Mouse (Mus musculus) kidney, embryonic 16.5 days (tissue): ENCODE data around the gene Fhod1. TPM values are rescaled to one million over a fixed set of nuclear protein-coding genes. Genes with fewer than 3 reads are reported as not detected.

ENCODE experiments used
- ATAC-seq: fragments of 200-750 bp; cut with Nextera tagmentation; 2 replicates; pipeline ENCODE4 v1.8.0; 2017; ENCODE audit warnings: moderate TSS enrichment; ENCODE audit not compliant: low FRiP score, low TSS enrichment
- H3K27ac ChIP-seq: fragments of 300-500 bp; sonication (generic); 2 replicates; pipeline ENCODE4 v1.5.1; 2014; ENCODE audit warnings: low read length
- H3K27me3 ChIP-seq: fragments of 300-500 bp; sonication (generic); 2 replicates; pipeline ENCODE4 v1.6.1; 2014; ENCODE audit warnings: low read length, control low read depth, mixed read lengths; ENCODE audit not compliant: insufficient read depth
- H3K36me3 ChIP-seq: fragments of 300-500 bp; sonication (generic); 2 replicates; pipeline ENCODE4 v1.6.1; 2014; ENCODE audit warnings: low read length, control low read depth, mixed read lengths; ENCODE audit not compliant: insufficient read depth
- H3K4me1 ChIP-seq: fragments of 300-500 bp; sonication (generic); 2 replicates; pipeline ENCODE4 v1.6.1; 2014; ENCODE audit warnings: low read length, control low read depth, mixed read lengths; ENCODE audit not compliant: insufficient read depth
- H3K4me2 ChIP-seq: fragments of 300-500 bp; sonication (generic); replicated peaks from 2 replicates; pipeline ENCODE4 v1.6.1; 2014; ENCODE audit warnings: low read depth, low read length
- H3K4me3 ChIP-seq: fragments of 300-500 bp; sonication (generic); 2 replicates; pipeline ENCODE4 v1.5.1; 2014; ENCODE audit warnings: mild to moderate bottlenecking, low read length
- H3K9ac ChIP-seq: fragments of 300-500 bp; sonication (generic); replicated peaks from 2 replicates; pipeline ENCODE4 v1.6.1; 2014; ENCODE audit warnings: low read length
- H3K9me3 ChIP-seq: fragments of 300-500 bp; sonication (generic); 2 replicates; pipeline ENCODE4 v1.6.1; 2016; ENCODE audit warnings: low read length, control low read depth
- WGBS: fragments of 180-500 bp; shearing (Covaris S2); extraction: QIAGEN DNeasy Blood & Tissue Kit; methylation state at CpG from one replicate; pipeline ENCODE4 v1.1.7; 2014; 5-methylcytosine and 5-hydroxymethylcytosine counted together
- polyA plus RNA-seq: library from polyadenylated mRNA; unstranded; fragments of >200 nt; fragmentation: Nextera tagmentation; extraction: Ambion mirVana; gene quantifications from 2 replicates; pipeline ENCODE4 v1.2.1, GENCODE M21; 2015

Gene Fhod1
- polyA plus RNA-seq, 1 experiment from 2014 or later = 3.7 TPM

DNA sequence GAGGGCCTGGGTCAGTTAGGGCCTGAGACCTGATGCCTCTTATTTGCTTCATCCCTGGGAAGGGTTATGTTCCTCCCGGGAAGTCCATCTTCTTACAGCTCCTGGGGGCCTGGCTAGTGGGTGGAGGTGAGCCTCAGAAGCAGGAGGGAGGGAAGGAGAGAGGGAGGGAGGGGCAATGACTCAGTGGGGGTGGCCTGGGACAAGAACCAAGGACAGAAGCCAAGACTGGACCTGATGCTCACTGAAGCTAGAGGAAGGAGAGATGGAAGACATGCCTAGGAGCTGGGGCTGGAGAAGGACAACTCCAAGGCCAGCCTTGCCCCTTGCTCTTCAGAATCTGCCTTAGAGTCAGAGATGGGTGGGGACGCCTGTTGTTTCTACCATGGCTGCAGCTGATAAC is 25.3 kb upstream of the Fhod1 start, which contains the start of gene Plekhg4:
Gene Plekhg4, plus strand, starts transcription at position 243 of the 400 bp plus-strand sequence.
- Histone ChIP-seq H3K4me1 (no peaks in the 10 kb centered on the region), H3K36me3 (no peaks in the 10 kb centered on the region), H3K27ac (no peak within 1 kb of the TSS), H3K27me3 (no peaks in the 10 kb centered on the region), H3K4me2 (no peak within 1 kb of the TSS; the same call in 1 of the 2 replicates), H3K9me3 (no peaks in the 10 kb centered on the region), H3K4me3 (no peak within 1 kb of the TSS), H3K9ac (no peak within 1 kb of the TSS)
- no peak for ATAC-seq
- 52% methylated on average over 2 of the region's 2 CpGs for WGBS

GRCm38 (mm10) chr8:105372473-105372872 is 24.7 kb upstream of the Fhod1 start:
- WGBS = 83% methylated on average over 9 of the region's 9 CpGs
- H3K9ac ChIP-seq = no peak overlapping the region
- ATAC-seq = no peak
- no peaks in the 10 kb centered on the region for H3K36me3 ChIP-seq
- H3K4me2 ChIP-seq = no peak overlapping the region
- H3K27ac ChIP-seq = no peak overlapping the region
- H3K4me1 ChIP-seq = no peaks in the 10 kb centered on the region
- H3K9me3 ChIP-seq = no peaks in the 10 kb centered on the region
- no peaks in the 10 kb centered on the region for H3K27me3 ChIP-seq
- H3K4me3 ChIP-seq = no peak overlapping the region

DNA sequence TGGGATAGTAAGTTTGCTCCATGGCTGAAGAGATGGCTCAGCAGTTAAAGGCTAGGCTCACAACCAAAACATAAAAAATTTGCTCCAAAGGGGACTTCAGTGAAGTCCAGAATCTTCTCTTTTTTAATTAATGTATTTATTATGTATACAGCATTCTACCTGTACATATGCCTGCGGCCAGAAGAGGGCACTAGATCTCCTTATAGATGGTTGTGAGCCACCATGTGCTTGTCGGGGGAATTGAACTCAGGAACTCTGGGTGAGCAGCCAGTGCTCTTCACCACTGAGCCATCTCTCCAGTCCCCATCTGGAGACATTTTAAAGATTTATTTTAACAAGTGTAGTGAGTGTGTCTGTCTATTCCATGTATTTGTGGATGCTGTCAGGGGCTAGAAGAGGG is 19.4 kb upstream of the Fhod1 start:
- WGBS = 78% methylated on average over 2 of the region's 2 CpGs

DNA sequence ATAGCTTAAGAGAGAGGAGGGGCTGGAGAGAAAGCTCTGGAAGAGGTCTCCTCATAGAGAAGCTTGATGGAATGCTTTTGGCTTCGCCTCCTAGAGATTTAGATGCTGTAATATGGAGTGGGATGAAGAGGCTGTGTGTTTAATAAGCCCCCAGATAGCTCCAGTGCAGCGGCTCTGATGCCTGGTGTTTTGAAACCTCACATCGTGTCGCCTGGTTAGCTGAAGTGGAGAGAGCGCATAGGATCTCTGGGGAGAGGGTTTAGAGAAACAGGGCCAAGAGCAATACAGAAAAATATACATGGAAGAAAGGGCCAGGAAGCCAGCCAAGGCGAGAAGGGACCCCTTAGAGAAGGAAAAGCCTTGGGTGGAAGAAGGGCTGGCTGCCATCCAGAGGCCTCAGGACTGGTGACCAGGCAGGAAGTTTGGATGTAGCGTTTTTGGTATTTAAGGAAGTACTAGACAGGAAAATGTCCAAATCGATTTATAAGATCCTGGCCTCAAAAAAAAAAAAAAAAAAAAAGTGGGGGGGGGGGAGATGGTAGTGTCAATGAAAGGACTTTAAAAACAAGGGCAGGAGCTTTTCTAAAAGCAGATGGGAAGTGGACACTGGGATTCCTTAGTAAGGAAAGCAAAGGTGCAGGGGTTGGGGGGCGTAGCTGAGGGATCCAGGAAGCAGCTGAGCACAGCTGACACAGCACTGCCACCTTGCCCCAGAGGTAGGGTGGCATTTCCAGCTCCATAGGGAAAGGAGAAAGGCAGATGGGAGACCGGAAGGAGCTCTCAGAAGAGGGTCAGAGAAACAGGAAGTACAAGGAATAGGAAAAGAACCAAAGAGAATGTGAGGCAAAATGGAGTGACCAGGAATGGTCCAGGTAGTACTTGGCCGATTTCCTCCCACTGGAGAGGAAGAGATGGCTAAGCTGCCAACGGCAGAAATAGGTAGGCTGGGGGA is 14.3 kb upstream of the Fhod1 start:
- Histone ChIP-seq H3K9ac (no peak overlapping the region), H3K4me1 (peaks cover 14% of the 10 kb centered on the region), H3K27ac (peak overlapping the region; percentile 70; the same call in 1 of the 2 replicates), H3K4me2 (no peak overlapping the region), H3K36me3 (no peaks in the 10 kb centered on the region), H3K27me3 (no peaks in the 10 kb centered on the region), H3K4me3 (no peak overlapping the region), H3K9me3 (no peaks in the 10 kb centered on the region)
- ATAC-seq = peak; percentile 37; the same call in 1 of the 2 replicates
- 59% methylated on average over 12 of the region's 12 CpGs for WGBS

More for the DNA sequence above, 19.4 kb upstream of the Fhod1 start:
- Histone ChIP-seq H3K4me2 (no peak overlapping the region), H3K27me3 (no peaks in the 10 kb centered on the region), H3K36me3 (no peaks in the 10 kb centered on the region), H3K27ac (no peak overlapping the region), H3K4me1 (peaks cover 8% of the 10 kb centered on the region; the same call in 1 of the 2 replicates), H3K9ac (no peak overlapping the region), H3K4me3 (no peak overlapping the region), H3K9me3 (no peaks in the 10 kb centered on the region)
- ATAC-seq = no peak

DNA sequence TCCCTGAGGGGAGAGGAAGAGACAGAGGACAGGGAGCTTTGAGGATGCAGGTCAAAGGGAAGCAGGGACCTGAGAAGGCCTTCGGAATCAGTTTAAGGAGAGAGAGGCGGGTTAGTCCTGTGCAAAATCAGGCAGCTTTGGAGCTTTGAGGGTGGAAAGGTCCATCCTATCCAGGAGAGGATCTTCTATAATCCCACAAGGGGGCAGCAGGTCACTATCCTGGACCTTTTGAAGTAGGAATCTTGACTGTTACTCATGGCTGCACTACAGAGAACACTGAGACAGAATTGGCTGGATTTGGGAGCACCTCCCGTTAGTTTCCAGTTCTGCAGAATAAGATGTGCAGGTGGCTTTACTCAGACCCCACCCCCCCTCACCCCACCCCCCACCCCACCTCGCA is 11.9 kb upstream of the Fhod1 start:
- no peaks in the 10 kb centered on the region for H3K27me3 ChIP-seq
- peaks cover 21% of the 10 kb centered on the region for H3K4me1 ChIP-seq
- 43% methylated on average over 4 of the region's 4 CpGs for WGBS
- no peak overlapping the region for H3K27ac ChIP-seq
- no peak overlapping the region for H3K9ac ChIP-seq
- H3K36me3 ChIP-seq = no peaks in the 10 kb centered on the region
- H3K4me3 ChIP-seq = no peak overlapping the region
- no peaks in the 10 kb centered on the region for H3K9me3 ChIP-seq
- no peak for ATAC-seq
- H3K4me2 ChIP-seq = no peak overlapping the region

DNA sequence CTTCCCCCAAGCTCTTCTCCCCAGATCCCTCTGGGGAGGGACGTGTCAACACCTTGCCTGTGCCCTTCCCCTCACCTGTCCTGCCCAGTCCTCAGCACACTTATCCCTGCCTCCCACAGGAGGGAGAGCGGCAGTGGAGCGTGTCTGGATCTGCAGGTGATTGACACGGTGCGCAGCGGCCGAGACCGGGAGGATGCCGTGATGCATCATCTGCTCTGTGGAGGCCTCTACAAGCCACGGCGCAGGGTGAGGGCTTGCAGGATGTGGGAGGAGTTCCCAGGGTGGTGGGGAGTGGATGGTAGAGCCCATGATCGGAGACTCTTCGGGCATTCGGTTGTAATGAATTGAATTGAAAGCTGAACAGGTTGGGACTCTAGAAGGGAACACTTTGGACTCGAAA is 11.5 kb upstream of the Fhod1 start:
- H3K9me3 ChIP-seq = no peaks in the 10 kb centered on the region
- H3K9ac ChIP-seq = no peak overlapping the region
- no peaks in the 10 kb centered on the region for H3K27me3 ChIP-seq
- H3K36me3 ChIP-seq = no peaks in the 10 kb centered on the region
- ATAC-seq = peak; percentile 58
- no peak overlapping the region for H3K4me3 ChIP-seq
- WGBS = 48% methylated on average over 15 of the region's 15 CpGs
- 0 out of 2 replicates have a peak overlapping the region, but pooled peaks have one; percentile 1 for H3K4me2 ChIP-seq
- H3K27ac ChIP-seq = no peak overlapping the region
- H3K4me1 ChIP-seq = peaks cover 21% of the 10 kb centered on the region

GRCm38 (mm10) chr8:105356681-105357080 is 8.9 kb upstream of the Fhod1 start:
- 84% methylated on average over 14 of the region's 14 CpGs for WGBS

DNA sequence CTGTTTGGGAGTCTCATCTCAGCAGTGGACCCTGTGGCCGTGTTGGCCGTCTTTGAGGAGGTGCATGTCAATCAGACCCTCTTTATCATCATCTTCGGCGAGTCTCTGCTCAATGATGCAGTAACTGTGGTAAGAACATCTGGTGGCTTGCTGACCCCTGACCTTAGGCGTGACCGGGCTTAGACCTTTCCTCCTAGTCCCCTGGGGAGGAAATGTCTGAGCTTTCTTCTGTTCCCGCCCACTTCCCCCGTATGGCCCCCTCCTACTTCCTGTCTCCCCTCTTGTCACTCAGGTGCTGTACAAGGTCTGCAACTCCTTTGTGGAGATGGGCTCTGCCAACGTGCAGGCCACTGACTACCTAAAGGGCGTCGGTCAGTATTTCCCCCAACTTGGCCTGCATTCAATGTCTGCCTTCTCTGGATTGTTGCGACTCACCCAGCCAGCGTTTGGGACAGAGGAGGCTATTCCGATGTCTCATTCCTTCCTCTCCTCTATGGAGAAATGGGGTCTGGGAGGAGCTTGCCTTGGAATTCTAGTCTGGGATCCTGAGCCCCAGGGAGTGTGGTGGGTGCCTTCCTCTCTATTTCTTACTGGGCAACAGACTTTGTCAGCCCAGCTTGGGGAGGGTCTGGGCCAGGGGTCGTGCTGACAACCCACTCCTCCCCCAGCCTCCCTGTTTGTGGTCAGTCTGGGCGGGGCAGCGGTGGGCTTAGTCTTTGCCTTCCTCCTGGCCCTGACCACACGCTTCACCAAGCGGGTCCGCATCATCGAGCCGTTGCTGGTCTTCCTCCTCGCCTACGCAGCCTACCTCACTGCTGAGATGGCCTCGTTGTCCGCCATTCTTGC is 7.6 kb upstream of the Fhod1 start:
- Histone ChIP-seq H3K27me3 (peaks cover 8% of the 10 kb centered on the region), H3K9ac (no peak overlapping the region), H3K36me3 (no peaks in the 10 kb centered on the region), H3K9me3 (no peaks in the 10 kb centered on the region), H3K4me2 (no peak overlapping the region), H3K4me1 (peaks cover 14% of the 10 kb centered on the region), H3K27ac (no peak overlapping the region), H3K4me3 (no peak overlapping the region)
- no peak for ATAC-seq
- 57% methylated on average over 26 of the region's 26 CpGs for WGBS

More at GRCm38 (mm10) chr8:105356681-105357080, 8.9 kb upstream of the Fhod1 start:
- H3K36me3 ChIP-seq = no peaks in the 10 kb centered on the region
- H3K9ac ChIP-seq = no peak overlapping the region
- no peak overlapping the region for H3K27ac ChIP-seq
- H3K9me3 ChIP-seq = no peaks in the 10 kb centered on the region
- H3K27me3 ChIP-seq = no peaks in the 10 kb centered on the region
- H3K4me1 ChIP-seq = peaks cover 14% of the 10 kb centered on the region
- H3K4me2 ChIP-seq = no peak overlapping the region
- no peak overlapping the region for H3K4me3 ChIP-seq
- no peak for ATAC-seq

DNA sequence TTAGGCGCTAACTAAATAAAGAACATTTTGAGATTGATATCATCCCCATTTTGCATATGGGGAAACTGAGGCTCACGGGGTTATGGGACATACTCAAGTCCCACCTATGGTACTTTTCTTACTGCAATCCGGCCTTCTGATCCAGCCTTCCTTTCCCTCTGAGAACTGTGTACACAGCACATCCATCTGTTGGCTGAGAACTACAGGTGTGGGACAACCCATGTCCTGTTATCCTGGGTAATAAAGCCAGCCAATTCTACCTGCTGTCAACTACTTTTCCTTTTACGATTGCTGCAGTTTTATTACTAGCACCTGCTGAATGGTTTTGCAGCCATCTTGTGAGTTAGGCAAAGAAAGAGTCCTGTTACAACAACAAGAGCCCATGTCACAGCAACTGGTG is 6.8 kb upstream of the Fhod1 start:
- 83% methylated on average over 4 of the region's 4 CpGs for WGBS
- ATAC-seq = no peak

More for the DNA sequence above, 6.8 kb upstream of the Fhod1 start:
- Histone ChIP-seq H3K9ac (no peak overlapping the region), H3K4me3 (no peak overlapping the region), H3K9me3 (no peaks in the 10 kb centered on the region), H3K36me3 (no peaks in the 10 kb centered on the region), H3K4me1 (peaks cover 17% of the 10 kb centered on the region), H3K27ac (no peak overlapping the region), H3K27me3 (peaks cover 11% of the 10 kb centered on the region), H3K4me2 (no peak overlapping the region)
